Mouse (Mus musculus) MEL (cell line): ENCODE measurements around the gene Wnt5a.

Experiments used
- BHLHE40 ChIP-seq: IDR thresholded peaks from 2 replicates; pipeline ENCODE4 v1.6.1; 2012; ENCODE audit warnings: low read depth, mild to moderate bottlenecking, inconsistent platforms, low read length, improper control_type of control experiment, borderline replicate concordance
- CHD2 ChIP-seq: IDR thresholded peaks from 2 replicates; pipeline ENCODE4 v1.6.1; 2011; ENCODE audit warnings: low read length, improper control_type of control experiment
- CTCF ChIP-seq, 3 experiments: IDR thresholded peaks in 2 of 3; conservative IDR thresholded peaks in 1 of 3; 2 replicates each; pipeline ENCODE4 v1.5.1; 2011 to 2012; ENCODE audit warnings: low read length in 3 of 3, low read depth in 2 of 3, mild to moderate bottlenecking in 2 of 3, improper control_type of control experiment in 1 of 3, inconsistent platforms in 1 of 3, mixed read lengths in 1 of 3, moderate library complexity in 1 of 3; ENCODE audit not compliant: control insufficient read depth in 1 of 3, insufficient read depth in 1 of 3, poor library complexity in 1 of 3, severe bottlenecking in 1 of 3
- E2F4 ChIP-seq: IDR thresholded peaks from 2 replicates; pipeline ENCODE4 v1.6.1; 2011; ENCODE audit warnings: low read depth, low read length, improper control_type of control experiment, borderline replicate concordance
- HCFC1 ChIP-seq: IDR thresholded peaks from 2 replicates; pipeline ENCODE4 v1.6.1; 2012; ENCODE audit warnings: low read depth, mild to moderate bottlenecking, inconsistent platforms, low read length, improper control_type of control experiment, moderate library complexity
- NRF1 ChIP-seq: IDR thresholded peaks from 2 replicates; pipeline ENCODE4 v1.6.1; 2014; ENCODE audit warnings: low read depth, mild to moderate bottlenecking, inconsistent platforms, low read length, improper control_type of control experiment, moderate library complexity; ENCODE audit not compliant: poor library complexity, insufficient read depth, severe bottlenecking
- POLR2A ChIP-seq, 2 experiments: IDR thresholded peaks; 2 replicates each; pipeline ENCODE4 v1.6.1; 2011 to 2012; ENCODE audit warnings: low read length in 2 of 2, mild to moderate bottlenecking in 2 of 2, control low read depth in 1 of 2, improper control_type of control experiment in 1 of 2, low read depth in 1 of 2, moderate library complexity in 1 of 2; ENCODE audit not compliant: control insufficient read depth in 1 of 2, insufficient read depth in 1 of 2, poor library complexity in 1 of 2
- POLR2AphosphoS2 ChIP-seq: IDR thresholded peaks from 2 replicates; pipeline ENCODE4 v1.6.1; 2011; ENCODE audit warnings: low read length, improper control_type of control experiment
- SIN3A ChIP-seq: IDR thresholded peaks from 2 replicates; pipeline ENCODE4 v1.6.1; 2012; ENCODE audit warnings: low read length, improper control_type of control experiment, inconsistent platforms
- ZKSCAN1 ChIP-seq: IDR thresholded peaks from 2 replicates; pipeline ENCODE4 v1.6.1; 2012; ENCODE audit warnings: low read depth, mild to moderate bottlenecking, inconsistent platforms, low read length, improper control_type of control experiment, moderate library complexity

DNA sequence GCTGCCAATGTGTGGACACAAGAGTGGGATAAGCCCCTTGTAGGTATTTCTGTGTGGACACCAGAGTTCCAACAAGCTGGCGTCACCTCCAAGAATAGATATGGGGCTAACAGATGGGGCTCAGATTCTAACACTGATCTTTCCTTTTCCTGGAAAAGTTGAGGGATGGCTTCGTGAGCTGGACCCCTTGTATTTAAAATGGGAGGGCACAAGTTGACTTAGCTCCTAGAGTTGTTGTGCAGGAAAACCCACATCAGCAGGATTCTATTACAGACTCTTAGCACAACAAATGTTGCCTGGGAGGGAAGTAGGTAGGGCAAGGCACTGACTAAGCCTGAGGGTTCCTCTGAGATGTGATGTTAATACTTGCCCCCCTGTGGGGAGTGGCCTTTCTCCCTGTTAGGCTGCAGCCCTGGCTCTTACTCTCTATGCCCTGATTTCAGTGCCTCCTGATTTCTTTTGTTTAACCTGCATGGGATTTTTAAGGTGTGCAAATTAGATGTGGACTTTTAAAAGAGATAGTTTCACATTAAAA lies 23.7 kb downstream of the Wnt5a start:
- TF ChIP-seq E2F4 (no peak), CTCF (IDR thresholded peaks at IDR 0.05 in 2 of 3, conservative IDR thresholded peaks at IDR 0.05 in 1 of 3; ENCODE audit: control insufficient read depth in 1 of 3, insufficient read depth in 1 of 3, low read depth in 2 of 3, low read length in 3 of 3, poor library complexity in 1 of 3, severe bottlenecking in 1 of 3) (no peak), POLR2A (IDR thresholded peaks at IDR 0.05; ENCODE audit: control insufficient read depth in 1 of 2, insufficient read depth in 1 of 2, low read depth in 1 of 2, low read length in 2 of 2, poor library complexity in 1 of 2) (no peak), NRF1 (no peak), CHD2 (no peak), ZKSCAN1 (no peak), SIN3A (no peak), BHLHE40 (no peak), POLR2AphosphoS2 (no peak), HCFC1 (no peak)
